Mouse (Mus musculus) spleen, adult 2 months (tissue): Measurements from ENCODE around the gene Gadd45g. TPM values are rescaled to one million over a fixed set of nuclear protein-coding genes. Genes with fewer than 3 reads are reported as not detected.

ENCODE experiments used
- DNase-seq, 2 experiments: peaks; one replicate each; pipeline versions ENCODE4 v3.0.0 to v3.0.0-alpha.2; 2012 to 2021; ENCODE audit warnings: low spot score in 2 of 2, low read depth in 1 of 2
- H3K27ac ChIP-seq: fragments of 200-500 bp; 2 replicates; pipeline ENCODE4 v1.5.1; 2012; ENCODE audit warnings: low read length, inconsistent platforms; ENCODE audit not compliant: insufficient read depth
- H3K27me3 ChIP-seq: fragments of 200-500 bp; 2 replicates; pipeline ENCODE4 v1.6.1; 2012; ENCODE audit warnings: mild to moderate bottlenecking, moderate library complexity, low read length, inconsistent platforms; ENCODE audit not compliant: control insufficient read depth, insufficient read depth
- H3K36me3 ChIP-seq: fragments of 200-500 bp; 2 replicates; pipeline ENCODE4 v1.6.1; 2012; ENCODE audit warnings: mild to moderate bottlenecking, low read length, inconsistent platforms; ENCODE audit not compliant: control insufficient read depth, insufficient read depth
- H3K4me1 ChIP-seq: fragments of 200-500 bp; 2 replicates; pipeline ENCODE4 v1.6.1; 2011; ENCODE audit warnings: inconsistent platforms; ENCODE audit not compliant: control insufficient read depth, insufficient read depth, insufficient read length
- H3K4me3 ChIP-seq: fragments of 200-500 bp; 2 replicates; pipeline ENCODE4 v1.5.1; 2011; ENCODE audit warnings: mild to moderate bottlenecking, inconsistent platforms; ENCODE audit not compliant: insufficient read depth, insufficient read length; ENCODE audit errors: extremely low read depth
- CTCF ChIP-seq: fragments of 200-500 bp; IDR thresholded peaks from 2 replicates; pipeline ENCODE4 v1.5.1; 2011; ENCODE audit warnings: mild to moderate bottlenecking, inconsistent platforms; ENCODE audit not compliant: insufficient read depth, insufficient read length, insufficient replicate concordance; ENCODE audit errors: extremely low read depth
- POLR2A ChIP-seq: fragments of 200-500 bp; IDR thresholded peaks from 2 replicates; pipeline ENCODE4 v1.6.1; 2011; ENCODE audit warnings: low read depth, low read length, inconsistent platforms
- WGBS: fragments of 180-500 bp; shearing (Covaris S2); methylation state at CpG from one replicate; pipeline ENCODE4 v1.1.7; 2018; 5-methylcytosine and 5-hydroxymethylcytosine counted together
- polyA plus RNA-seq: library from polyadenylated mRNA; depleted of rRNA; stranded (reverse); fragments of >200 nt; gene quantifications from 2 replicates; pipeline ENCODE4 v1.2.3, GENCODE M21; 2012; rRNA removed

Gene Gadd45g
- polyA plus RNA-seq: 14.6 and 19.8 TPM in 2 replicates

GRCm38 (mm10) chr13:51846301-51846867, at the start of gene Gadd45g:
Gene Gadd45g, plus strand, starts transcription at chr13:51846678.
- H3K4me3 ChIP-seq: peak within 1 kb of the TSS; percentile 96
- H3K36me3 ChIP-seq: no peaks in the 10 kb centered on the region
- peak; percentile 90 to 94 for DNase-seq
- WGBS: under 1% methylated on average over 31 of the region's 31 CpGs
- peaks cover 18% of the 10 kb centered on the region; the same call in 1 of the 2 replicates for H3K4me1 ChIP-seq
- TF ChIP-seq CTCF (no peak), POLR2A (peak; percentile 99)
- peak within 1 kb of the TSS; percentile 80 for H3K27ac ChIP-seq
- H3K27me3 ChIP-seq: no peaks in the 10 kb centered on the region

DNA sequence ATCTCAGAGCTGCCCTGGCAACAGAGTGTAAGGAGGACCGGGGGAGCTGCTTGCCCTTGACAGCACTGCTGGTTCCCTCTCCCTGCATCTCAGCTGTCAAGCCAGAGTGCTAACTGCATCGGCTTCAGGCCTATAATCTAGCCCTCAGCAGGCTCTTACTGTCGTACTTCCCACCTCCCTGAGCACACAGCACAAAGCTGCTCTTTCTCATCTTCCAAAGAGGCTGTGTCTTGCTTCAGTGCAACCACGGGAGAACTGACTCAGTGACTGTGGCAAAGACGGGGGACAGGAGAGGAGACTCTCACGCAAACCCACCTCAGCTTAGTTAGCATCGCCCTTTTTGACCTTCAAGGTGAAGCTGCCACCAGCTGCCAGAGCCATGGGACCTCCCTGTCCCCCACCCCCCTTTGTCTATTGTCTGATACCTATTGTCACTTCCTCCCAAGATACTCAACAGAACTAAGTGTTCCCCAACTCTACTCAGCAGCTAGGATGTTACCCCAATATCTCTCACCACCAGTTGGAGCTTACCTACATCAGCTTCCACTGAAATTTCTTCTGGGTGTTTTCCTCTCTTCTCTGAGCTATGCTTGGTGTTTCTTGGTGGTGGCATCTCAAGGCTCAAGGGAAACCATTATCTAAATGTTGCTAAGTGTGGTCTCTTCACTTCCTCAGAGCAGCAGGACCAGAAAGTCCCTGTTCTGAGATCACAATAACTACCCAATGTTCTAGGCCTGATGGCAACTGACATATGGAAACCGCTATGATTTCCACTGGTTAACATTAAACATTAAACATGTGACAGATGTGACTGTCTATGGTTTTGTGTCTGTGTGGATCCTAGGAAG, 48.4 kb upstream of the Gadd45g start:
- 61% methylated on average over 8 of the region's 8 CpGs for WGBS
- H3K36me3 ChIP-seq: no peaks in the 10 kb centered on the region
- no peak overlapping the region for H3K4me3 ChIP-seq
- no peaks in the 10 kb centered on the region for H3K27me3 ChIP-seq
- peaks cover 24% of the 10 kb centered on the region; the same call in 1 of the 2 replicates for H3K4me1 ChIP-seq
- TF ChIP-seq CTCF: no peak
- no peak for TF ChIP-seq POLR2A
- no peak for DNase-seq
- H3K27ac ChIP-seq: peak overlapping the region; percentile 84

- 54% methylated on average over 16 of the region's 16 CpGs for WGBS
- DNase-seq: no peak
- peak overlapping the region; percentile 60 for H3K27ac ChIP-seq
Observed at GRCm38 (mm10) chr13:51799735-51800522, 46.5 kb upstream of the Gadd45g start.

GRCm38 (mm10) chr13:51800921-51801320, 45.6 kb upstream of the Gadd45g start:
- peak overlapping the region; percentile 60 for H3K27ac ChIP-seq
- no peaks in the 10 kb centered on the region for H3K36me3 ChIP-seq
- no peak for TF ChIP-seq CTCF
- no peak for TF ChIP-seq POLR2A
- no peak overlapping the region for H3K4me3 ChIP-seq
- no peaks in the 10 kb centered on the region for H3K27me3 ChIP-seq
- peaks cover 24% of the 10 kb centered on the region; the same call in 1 of the 2 replicates for H3K4me1 ChIP-seq
- DNase-seq: peak; percentile 73 to 79
- 12% methylated on average over 9 of the region's 9 CpGs for WGBS

More at GRCm38 (mm10) chr13:51799735-51800522, 46.5 kb upstream of the Gadd45g start:
- Histone ChIP-seq H3K27me3 (no peaks in the 10 kb centered on the region), H3K36me3 (no peaks in the 10 kb centered on the region), H3K4me3 (no peak overlapping the region), H3K4me1 (peaks cover 24% of the 10 kb centered on the region; the same call in 1 of the 2 replicates)
- TF ChIP-seq POLR2A: no peak
- no peak for TF ChIP-seq CTCF

DNA sequence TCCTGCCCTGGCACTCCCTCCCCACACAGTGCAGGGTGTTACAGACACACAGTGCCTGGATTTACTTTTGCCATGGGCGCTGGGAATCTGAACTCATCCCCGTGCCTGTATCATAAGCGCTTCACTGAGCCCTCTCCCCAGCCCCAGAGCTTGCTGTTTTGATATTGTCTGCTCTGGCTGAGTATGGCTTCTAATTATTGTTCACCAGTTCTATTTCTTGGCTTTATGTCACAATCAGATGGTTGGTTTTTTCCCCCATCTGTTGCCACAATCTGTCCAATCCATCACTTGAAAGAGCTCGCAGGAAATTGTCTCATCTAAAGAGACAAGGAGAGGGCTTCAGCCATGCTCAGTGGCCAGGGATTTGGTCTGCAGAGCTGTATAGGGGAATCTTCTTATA, 40.8 kb upstream of the Gadd45g start:
- H3K4me1 ChIP-seq: peaks cover 2% of the 10 kb centered on the region; the same call in 1 of the 2 replicates
- no peak for TF ChIP-seq POLR2A
- no peak for TF ChIP-seq CTCF

GRCm38 (mm10) chr13:51806220-51806619, 40.3 kb upstream of the Gadd45g start:
- 92% methylated on average over 15 of the region's 15 CpGs for WGBS
- H3K36me3 ChIP-seq: no peaks in the 10 kb centered on the region
- no peaks in the 10 kb centered on the region for H3K27me3 ChIP-seq
- no peak overlapping the region for H3K27ac ChIP-seq
- H3K4me1 ChIP-seq: no peaks in the 10 kb centered on the region
- H3K4me3 ChIP-seq: no peak overlapping the region
- TF ChIP-seq CTCF (no peak), POLR2A (no peak)
- DNase-seq: no peak

More for the DNA sequence above, 40.8 kb upstream of the Gadd45g start:
- DNase-seq: no peak
- 79% methylated on average over 4 of the region's 4 CpGs for WGBS
- no peaks in the 10 kb centered on the region for H3K27me3 ChIP-seq
- no peak overlapping the region for H3K27ac ChIP-seq
- no peaks in the 10 kb centered on the region for H3K36me3 ChIP-seq
- no peak overlapping the region for H3K4me3 ChIP-seq
